Mouse (Mus musculus) heart, postnatal 36 days (tissue): Measurements from ENCODE around the gene 1700012B07Rik. TPM values are rescaled to one million over a fixed set of nuclear protein-coding genes. Genes with fewer than 3 reads are reported as not detected.

ENCODE experiments used
- DNase-seq, 2 experiments: peaks; one replicate each; pipeline ENCODE4 v3.0.0; 2021 to 2022
- intact Hi-C: fragments of 180-260 bp; cut with DNase I; formaldehyde crosslinking; loops from one replicate; pipeline ENCODE4 v1.15.1; 2025
- total RNA-seq, 2 experiments: library from RNA; stranded (reverse); gene quantifications; 2 replicates each; pipeline ENCODE4 v1.2.3; 2021

Gene 1700012B07Rik
- total RNA-seq, 2 experiments from 2014 or later: not detected

DNA sequence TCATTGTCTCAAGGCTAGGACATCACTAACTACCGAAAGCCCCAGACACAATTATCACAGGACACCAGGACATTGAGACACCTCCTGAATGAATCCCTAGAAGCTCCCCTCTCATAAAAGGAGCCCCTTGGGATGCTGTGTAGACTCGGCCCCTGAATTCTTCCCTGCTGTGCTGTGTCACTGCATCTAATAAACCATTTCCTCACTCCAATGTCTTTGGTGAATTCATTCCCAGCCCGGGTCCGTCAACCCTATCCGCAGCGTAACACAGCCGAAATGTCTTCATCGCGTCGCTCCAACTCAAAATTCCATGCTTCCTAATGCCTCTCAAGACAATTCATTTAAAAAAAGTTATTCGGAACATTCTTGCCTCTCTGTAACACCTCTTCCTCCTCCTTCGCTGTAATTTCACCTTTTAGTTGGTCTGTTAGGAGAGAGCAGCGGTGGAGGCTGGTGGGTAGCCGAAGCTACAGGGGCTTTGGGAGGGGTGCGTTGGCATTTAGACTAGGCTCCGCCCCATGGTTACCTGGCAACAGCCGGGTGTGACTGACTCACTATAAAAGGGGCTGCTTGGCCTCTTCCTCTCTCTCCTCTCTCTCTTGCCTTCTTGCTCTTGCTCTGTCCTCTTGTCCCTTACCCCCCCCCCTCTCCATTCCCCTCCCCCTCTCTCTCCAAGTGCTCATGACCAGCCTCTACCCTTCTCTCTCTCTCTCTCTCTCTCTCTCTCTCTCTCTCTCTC lies 25.6 kb upstream of the 1700012B07Rik start:
- intact Hi-C loops: no loop called here
- DNase-seq: no peak

DNA sequence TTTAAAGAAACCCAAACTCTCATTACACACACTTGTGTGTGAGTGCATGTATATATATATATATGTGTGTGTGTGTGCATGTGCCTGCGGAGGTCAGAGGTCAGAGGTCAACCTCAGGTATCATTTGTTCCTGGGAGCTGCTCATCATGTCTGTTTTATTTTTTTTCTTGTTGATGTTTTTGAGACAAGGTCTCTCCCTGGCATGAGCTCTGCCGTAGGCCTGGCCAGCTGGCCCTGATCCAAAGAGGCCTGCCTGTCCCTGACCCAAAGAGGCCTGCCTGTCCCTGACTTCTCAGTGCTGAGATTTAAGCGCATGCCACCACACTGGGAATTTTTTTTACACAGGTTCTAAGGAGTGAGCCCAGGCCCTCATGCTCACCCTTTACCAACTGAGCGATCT lies 24.1 kb upstream of the 1700012B07Rik start:
- peak in 1 of 2 experiments; percentile 30 for DNase-seq
- intact Hi-C loops: no loop called here

DNA sequence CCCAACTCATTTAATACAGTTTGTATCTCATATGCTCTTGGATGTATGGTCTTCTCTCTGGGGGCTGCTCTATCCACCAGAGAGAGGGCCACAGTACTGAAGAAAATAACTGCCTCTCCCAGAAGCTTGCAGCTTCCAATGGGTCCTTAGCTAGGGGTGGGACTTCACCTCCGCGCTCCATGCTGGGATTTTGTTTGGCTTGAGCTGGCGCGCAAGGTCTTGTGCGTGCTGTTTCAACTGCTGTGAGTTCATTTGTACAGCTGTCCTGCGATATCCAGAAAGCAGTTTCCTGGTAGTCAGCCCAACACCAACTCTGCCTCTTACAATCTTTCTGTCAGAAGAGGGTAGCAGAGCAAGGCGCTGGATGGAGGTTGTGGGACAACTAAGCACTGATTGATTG lies 18.5 kb upstream of the 1700012B07Rik start:
- intact Hi-C loops: no loop called here
- DNase-seq: no peak

DNA sequence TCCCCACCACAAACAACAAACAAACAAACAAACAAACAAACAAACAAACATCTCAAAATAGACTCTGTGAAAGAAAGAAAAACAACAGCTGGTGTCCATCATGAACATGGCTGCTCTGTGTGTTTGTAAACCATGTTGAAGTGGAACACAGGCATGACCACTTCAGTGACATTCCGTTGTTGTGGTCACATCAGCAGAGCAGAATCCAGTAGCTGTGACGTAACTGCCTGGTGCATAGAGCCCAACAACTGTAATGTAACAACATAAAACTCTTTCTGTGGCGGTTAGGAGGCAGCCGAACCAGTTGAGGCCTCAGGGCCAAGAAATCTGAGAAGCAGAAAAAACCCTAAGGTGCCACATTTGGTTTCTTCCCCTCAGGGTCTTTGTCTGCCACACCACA lies 17.8 kb upstream of the 1700012B07Rik start:
- no peak for DNase-seq
- intact Hi-C loops: no loop called here

DNA sequence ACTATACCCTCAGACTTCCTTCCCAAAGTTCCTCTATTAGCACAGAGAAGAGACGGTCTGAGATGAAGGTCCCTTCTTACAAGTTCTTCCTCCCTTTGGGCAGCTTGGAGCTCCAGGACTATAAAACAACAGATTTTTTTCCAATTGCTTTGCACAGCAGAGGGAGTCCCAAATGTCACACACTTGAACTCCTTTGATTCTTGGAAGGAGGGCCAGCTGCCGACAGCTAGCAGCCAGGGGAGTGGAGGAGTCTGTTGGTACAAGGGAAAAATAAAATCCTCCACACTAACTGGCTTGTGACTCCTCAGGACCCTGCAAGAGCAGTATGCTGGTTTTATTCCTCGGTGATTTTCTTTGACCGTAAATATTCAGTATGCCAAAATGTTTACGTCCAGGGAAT lies 16.6 kb upstream of the 1700012B07Rik start:
- intact Hi-C loops: no loop called here
- no peak for DNase-seq

DNA sequence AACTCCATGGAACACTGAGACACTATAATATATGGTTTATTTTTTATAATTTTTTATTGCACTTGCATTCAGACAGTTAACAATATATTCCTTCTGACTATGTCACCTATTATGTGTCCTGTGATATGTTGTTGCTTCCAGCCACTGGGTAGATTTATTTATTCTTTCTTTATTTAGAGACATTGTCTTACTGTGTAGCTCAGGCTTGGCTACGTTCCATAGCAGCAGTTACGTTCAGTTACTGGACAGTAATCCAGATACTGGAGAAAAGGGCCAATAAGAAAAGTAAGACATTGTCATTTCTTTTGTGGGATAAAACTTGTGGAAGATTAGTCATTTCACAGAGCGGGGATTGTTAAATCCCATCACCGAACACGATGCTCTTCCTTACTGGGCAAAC lies 2.5 kb upstream of the 1700012B07Rik start:
- DNase-seq: no peak

DNA sequence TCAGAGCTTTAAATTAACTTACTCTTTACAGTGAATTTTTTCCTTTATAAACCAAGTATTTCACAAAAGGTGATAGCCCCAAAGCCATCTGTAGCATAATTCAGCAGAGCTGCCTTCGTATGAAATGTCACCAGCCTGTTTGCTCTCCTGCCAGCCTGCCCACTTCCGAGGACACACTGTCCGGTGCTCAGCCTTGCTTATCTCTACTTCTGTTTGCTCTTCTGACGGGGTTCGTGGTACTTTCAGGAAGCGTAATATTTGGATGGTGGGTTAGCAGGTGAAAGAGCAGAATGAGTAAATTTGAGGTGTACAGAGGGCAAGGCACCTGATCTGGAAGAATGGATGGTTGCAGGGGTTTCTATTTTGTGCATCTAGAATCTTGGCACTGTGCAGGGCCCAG lies 5.6 kb downstream of the 1700012B07Rik start:
- intact Hi-C loops: no loop called here
- DNase-seq: no peak

More for the DNA sequence above, 2.5 kb upstream of the 1700012B07Rik start:
- intact Hi-C loops: no loop called here

DNA sequence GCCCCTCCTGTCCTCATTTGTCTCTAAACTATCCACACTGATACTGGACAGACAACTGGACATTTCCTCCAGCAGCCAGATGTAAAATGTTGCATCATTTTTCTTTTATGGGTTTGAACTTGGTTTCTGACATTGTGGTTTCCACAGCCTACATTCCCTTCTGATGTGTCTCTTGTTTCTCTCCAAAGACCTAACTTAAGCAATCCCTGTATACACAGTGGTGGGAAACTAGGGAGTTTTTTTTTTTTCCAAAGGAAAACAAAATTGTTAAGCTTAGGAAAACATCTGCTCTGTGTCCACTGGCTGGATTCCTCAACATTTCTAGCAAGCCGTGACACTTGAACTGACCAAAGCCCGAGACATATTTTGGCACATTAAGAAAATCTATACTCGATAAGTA lies 10.4 kb downstream of the 1700012B07Rik start:
- DNase-seq: no peak

DNA sequence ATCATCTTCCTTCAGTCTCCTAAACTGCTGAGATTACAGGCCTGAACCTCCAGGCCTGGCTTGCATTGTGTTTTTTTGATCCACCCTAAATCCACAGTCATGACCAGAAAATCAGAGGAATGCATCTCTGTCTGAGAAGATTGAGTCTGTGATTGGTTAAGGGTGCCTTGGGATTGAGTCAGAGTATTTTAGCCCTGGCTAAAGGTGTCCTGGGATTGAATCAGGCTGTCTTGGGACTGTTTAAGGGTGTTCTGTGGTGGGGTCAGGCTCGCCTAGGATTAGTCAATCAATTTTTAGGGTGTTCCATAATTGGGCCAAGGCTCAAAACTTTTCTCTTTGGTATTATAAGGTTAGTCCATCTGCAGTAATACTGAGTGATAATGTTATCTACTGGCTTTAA lies 10.9 kb downstream of the 1700012B07Rik start:
- intact Hi-C loops: no loop called here
- DNase-seq: no peak

More for the DNA sequence above, 10.4 kb downstream of the 1700012B07Rik start:
- intact Hi-C loops: no loop called here

DNA sequence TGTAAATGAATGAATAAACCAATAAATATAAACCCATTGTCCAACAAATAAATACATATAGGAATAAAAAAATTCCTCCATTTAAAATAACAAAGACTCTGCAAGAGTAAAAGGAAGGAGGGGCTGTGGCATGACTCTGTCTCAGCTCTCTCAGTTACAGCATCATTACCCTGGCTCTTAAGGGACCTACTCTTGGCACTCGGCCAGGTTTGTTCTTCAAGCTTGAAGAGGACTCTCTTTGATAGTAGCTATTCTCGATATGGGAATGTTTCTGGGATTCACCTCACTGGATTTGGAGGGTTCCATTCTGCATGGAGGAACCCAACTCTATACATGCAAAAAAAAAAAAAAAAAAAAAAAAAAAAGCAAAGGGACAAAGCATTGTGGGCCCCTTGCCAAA lies 16.1 kb downstream of the 1700012B07Rik start:
- intact Hi-C loops: no loop called here
- DNase-seq: no peak

DNA sequence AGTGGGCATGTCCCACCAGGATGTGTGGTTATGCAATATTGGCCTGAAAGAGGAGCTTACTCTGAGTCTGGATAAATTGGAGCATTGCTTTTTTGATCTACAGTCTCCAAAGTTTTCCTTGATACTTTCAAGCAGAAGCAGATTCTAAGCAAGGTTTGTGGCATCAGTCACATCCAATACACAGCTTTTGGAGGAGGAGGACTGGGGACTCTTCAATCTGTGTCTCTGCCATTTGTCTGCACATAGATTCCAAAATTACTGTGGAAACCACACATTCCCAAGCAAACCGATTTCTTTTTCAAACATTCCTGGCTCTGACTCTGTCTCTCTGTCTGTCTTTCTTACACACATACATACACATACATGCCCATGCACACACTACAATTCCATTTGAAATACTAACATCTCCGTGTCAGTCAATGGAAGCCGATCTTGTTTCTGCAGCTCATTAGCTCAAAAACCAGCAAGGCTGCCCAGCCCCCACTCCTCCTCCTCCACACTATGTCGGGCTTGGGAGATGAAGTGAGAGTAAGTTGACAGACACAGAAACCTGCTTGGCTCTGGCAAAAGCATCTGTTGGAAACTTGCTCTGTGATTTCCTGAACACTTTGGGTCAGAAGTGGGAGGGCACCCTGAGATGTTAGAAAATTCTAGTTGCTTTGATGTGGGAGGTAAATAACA lies 18.5 kb downstream of the 1700012B07Rik start:
- intact Hi-C loops: no loop called here
- DNase-seq: no peak

DNA sequence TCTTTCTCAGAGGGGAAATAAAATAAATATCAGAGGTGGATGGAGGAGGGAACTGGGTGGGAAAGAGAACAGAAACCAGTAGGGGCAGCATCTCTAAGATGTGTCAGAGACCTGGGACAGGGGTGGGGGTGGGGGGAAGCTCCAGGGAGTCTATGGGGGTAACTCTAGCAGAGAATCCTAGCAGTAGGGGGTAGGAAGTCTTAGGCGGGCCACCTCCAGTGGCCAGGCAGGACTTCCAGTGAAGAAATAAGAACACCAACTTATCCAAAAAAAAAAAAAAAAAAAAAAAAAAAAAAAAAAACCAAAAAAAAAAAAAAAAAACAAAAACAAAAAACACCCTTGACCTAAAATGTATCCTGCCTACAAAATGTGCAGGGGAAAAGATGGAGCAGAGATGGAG lies 26.3 kb downstream of the 1700012B07Rik start:
- intact Hi-C loops: loop anchor here (5.0 kb wide), 1 partner anchor 56 kb away; no protein-coding TSS in a partner anchor
- DNase-seq: no peak

DNA sequence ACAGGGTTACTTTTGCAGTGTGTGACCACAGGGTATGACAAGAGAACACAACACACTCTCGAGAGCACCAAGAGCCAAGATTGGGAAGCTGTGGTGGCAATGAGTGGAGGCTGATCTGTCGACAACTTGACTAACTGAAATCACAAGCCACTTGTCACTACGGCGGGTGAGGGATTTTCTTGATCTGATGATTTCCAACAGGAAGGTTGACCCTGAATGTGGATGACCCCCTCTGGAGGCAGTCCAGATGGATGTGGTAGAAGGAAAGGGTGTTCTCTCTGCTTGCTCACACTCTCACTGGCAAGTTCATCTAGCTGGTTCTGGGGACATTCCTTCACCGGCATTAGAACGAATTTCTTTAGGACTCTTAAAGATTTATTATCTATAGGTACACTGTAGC lies 30.3 kb downstream of the 1700012B07Rik start:
- intact Hi-C loops: no loop called here

DNA sequence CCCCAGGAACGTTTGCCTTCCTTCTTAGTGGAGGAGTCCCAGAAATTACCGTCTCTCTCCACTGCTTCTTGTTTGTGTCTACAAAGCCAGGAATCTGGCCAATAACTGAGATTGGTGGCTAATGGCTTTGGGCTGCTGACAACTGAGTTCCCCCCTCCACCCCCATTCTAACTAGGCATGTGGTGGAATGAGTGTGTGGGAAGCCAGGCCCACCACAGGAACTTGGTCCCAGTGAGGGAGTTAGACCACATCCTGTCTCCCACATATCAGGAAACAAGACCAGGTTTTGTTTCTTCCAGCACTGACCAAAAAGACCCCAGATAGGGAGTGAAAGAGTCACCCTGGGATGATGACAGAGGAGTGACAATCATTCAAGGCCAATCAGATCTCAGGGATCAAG lies 32.3 kb downstream of the 1700012B07Rik start:
- intact Hi-C loops: no loop called here
- no peak for DNase-seq

More for the DNA sequence above, 30.3 kb downstream of the 1700012B07Rik start:
- no peak for DNase-seq

DNA sequence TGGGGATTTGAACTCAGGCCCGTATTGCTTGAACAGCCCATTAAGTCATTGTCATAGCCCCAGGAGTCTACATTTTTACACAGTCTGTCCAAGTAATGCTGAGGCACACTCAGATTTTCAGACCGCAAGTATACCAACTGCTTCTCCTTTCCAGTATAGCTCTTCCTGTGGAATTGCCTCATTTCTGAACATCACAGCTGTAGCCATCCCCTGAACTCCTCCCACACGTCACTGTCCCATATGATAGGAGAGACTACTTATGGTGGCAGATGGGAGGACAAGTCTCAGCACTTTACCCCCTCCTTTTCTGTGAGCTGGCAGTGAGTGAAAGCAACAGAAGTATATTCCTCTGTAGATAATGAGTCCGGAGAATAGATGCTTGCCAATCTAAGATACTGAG lies 34.3 kb downstream of the 1700012B07Rik start:
- intact Hi-C loops: no loop called here

DNA sequence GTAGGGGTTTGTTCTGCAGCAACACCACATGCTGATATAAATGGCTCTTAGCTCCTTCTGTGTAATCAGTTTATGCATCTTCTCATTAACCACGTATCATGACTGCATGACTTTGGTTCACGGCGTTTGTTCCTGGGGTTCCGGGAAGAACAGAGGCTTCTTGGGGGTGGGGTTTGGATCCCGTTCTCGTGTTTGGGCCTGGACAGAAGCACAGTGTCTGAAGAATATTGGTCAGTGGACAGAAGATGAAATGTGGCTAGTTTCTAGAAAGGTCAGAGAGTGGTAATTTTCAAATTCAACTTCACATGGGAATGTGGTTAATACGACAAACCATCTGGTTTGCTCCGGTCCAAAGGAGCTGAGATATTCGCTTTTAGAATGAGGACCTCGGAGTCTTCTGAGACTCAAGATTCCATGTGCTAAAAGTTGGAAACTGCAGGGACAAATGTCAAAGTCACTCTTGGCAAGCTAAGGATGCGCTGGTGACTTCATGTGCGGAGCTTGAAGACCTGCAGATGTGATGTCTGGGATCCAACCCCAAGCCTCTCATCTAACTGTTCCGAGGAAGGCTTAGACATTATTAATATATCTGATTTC lies 35.3 kb downstream of the 1700012B07Rik start:
- no peak for DNase-seq

More for the DNA sequence above, 34.3 kb downstream of the 1700012B07Rik start:
- no peak for DNase-seq

DNA sequence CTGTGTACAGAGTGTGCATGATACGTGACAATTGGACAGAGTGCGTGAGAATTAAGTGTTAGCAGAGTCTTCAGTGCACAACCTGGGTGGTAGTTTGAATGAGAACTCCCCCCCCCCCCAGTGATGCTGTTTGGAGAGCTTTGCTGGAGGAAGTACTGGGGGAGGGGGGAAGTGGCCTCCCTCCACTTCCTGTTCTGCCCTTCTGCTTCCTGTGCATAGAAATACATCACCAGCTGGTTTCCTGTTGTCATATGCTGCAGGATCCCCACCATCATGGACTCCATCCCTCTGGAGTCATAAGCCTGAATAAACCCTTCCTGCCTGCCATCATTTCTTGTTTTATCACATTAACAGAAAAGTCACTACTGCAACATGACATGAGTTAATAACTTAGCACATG lies 35.9 kb downstream of the 1700012B07Rik start:
- no peak for DNase-seq
- intact Hi-C loops: no loop called here

More for the DNA sequence above, 35.3 kb downstream of the 1700012B07Rik start:
- intact Hi-C loops: no loop called here

DNA sequence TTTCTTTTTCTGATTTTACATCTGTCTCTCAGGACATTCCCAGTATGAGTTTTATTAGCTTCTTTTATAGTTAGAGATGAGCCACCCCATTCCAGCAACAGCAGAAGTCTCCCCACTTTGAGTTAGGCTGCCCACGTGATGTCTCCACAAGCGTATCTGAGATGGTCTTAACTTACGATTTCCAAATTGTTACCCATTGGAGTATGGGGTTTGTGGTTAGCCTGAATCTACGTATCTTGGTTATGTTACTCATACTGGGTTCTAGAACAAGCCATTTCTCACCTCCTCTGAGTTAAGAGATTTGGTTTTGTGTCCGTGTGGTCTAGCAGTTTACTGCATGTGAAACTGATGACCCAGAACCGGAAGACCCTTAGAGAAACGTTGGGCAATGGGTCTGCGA lies 37.6 kb downstream of the 1700012B07Rik start:
- intact Hi-C loops: no loop called here
- no peak for DNase-seq

DNA sequence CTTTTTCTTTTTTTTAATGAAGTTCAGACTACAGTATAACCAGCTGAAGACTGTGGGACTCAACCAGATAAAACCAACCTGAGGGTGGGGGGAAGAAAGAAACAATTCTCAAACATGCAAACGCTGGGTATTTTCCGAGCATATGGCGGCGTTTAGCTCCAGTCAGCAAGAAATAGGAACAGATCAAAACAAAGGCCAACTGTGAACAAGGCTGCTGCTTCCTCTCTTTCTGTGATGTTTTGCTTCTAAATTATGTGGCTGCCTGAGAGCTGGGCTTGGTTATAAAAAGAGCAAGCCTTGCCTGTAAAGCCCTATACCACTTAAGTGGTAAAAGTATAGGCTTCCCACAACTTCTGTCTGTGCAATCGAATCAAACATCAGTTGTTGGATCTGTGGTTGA lies 42.5 kb downstream of the 1700012B07Rik start:
- intact Hi-C loops: no loop called here
- DNase-seq: no peak

DNA sequence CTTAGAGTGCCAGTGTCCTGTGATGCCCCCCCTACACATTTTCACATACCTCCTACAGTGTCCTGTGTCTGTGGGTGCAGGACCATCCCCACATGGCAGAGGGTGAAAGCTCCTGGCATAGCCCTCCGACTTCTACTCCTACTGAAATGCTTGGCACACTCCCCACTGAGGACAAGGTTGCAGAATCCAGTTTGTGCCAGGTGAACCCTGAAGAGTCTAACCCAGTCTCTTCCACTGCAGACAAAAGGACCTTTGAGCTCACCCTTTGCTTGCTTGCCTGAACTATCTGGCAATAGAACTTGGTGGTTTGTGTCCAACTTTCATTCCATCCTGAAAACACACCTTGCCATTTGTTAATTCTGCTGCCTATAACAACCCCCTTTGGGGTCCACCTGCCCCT lies 56.5 kb downstream of the 1700012B07Rik start:
- no peak for DNase-seq
- intact Hi-C loops: no loop called here

DNA sequence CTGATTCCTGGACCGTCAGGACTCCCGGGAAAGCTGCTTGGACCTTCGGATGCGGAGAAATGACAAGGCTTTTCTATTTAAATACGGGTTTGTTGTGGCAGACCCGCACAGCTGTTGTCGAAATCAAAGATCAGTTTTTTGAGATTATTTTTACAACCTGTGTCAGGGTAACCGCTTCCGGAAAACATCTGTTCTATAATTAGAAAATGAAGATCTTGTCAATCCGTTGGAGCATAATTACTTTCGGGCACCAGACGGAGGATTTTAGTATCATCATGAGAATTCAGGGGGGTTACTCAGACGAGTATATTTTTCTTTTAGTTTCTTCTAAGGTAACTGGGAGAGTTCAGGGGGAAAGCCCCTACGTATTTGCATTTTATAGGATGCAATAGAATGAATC lies 57.7 kb downstream of the 1700012B07Rik start:
- intact Hi-C loops: no loop called here

DNA sequence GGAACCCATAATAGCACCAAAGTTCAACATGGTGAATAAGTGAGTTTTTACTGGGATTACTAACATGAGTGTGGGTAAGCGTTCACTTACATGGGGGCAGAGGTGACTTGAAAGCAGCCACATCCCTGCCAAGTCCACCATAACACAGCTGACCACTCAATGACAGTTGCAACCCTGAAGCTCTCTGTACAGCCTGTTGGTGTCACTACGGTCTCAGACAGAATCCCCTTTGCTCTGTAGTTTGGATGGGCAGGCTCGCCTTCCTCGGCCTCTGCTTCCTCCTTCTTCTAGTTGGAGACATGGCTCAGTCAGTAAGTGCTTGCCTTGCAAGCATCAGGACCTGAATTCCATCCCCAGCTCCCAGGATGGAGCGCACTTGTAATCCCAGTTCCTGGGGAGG lies 58.8 kb downstream of the 1700012B07Rik start:
- DNase-seq: no peak
- intact Hi-C loops: no loop called here

More for the DNA sequence above, 57.7 kb downstream of the 1700012B07Rik start:
- DNase-seq: no peak
